Mouse (Mus musculus) limb, embryonic 12.5 days (tissue): Measurements from ENCODE around the gene Lurap1l. TPM values are rescaled to one million over a fixed set of nuclear protein-coding genes. Genes with fewer than 3 reads are reported as not detected.

Source experiments
- ATAC-seq: fragments of 200-750 bp; cut with Nextera tagmentation; 2 replicates; pipeline ENCODE4 v1.8.0; 2017; ENCODE audit warnings: low read depth, moderate TSS enrichment; ENCODE audit not compliant: insufficient number of reproducible peaks, insufficient read depth, low FRiP score, low TSS enrichment
- H3K27ac ChIP-seq: fragments of 300-500 bp; sonication (generic); 2 replicates; pipeline ENCODE4 v1.5.1; 2016; ENCODE audit warnings: mild to moderate bottlenecking, moderate library complexity
- H3K27me3 ChIP-seq: fragments of 300-500 bp; sonication (generic); 2 replicates; pipeline ENCODE4 v1.6.1; 2016; ENCODE audit warnings: mild to moderate bottlenecking, moderate library complexity
- H3K36me3 ChIP-seq: fragments of 300-500 bp; sonication (generic); 2 replicates; pipeline ENCODE4 v1.6.1; 2016; ENCODE audit warnings: mild to moderate bottlenecking, moderate library complexity
- H3K4me1 ChIP-seq: fragments of 300-500 bp; sonication (generic); replicated peaks from 2 replicates; pipeline ENCODE4 v1.6.1; 2016
- H3K4me2 ChIP-seq: fragments of 300-500 bp; sonication (generic); 2 replicates; pipeline ENCODE4 v1.6.1; 2016; ENCODE audit warnings: mild to moderate bottlenecking, moderate library complexity
- H3K4me3 ChIP-seq: fragments of 300-500 bp; sonication (generic); replicated peaks from 2 replicates; pipeline ENCODE4 v1.5.1; 2016; ENCODE audit warnings: mild to moderate bottlenecking
- H3K9ac ChIP-seq: fragments of 300-500 bp; sonication (generic); replicated peaks from 2 replicates; pipeline ENCODE4 v1.6.1; 2016; ENCODE audit warnings: mild to moderate bottlenecking, moderate library complexity
- H3K9me3 ChIP-seq: fragments of 300-500 bp; sonication (generic); 2 replicates; pipeline ENCODE4 v1.6.1; 2016; ENCODE audit warnings: mild to moderate bottlenecking, moderate library complexity
- WGBS: fragments of 180-500 bp; shearing (Covaris S2); methylation state at CpG from one replicate; pipeline ENCODE4 v1.1.7; 2016; 5-methylcytosine and 5-hydroxymethylcytosine counted together
- polyA plus RNA-seq: library from polyadenylated mRNA; unstranded; fragments of >200 nt; fragmentation: Nextera tagmentation; extraction: Ambion mirVana; gene quantifications from 2 replicates; pipeline ENCODE4 v1.2.1, GENCODE M21; 2016

Lurap1l gene
- 4.2 and 4.7 TPM in 2 replicates for polyA plus RNA-seq

DNA sequence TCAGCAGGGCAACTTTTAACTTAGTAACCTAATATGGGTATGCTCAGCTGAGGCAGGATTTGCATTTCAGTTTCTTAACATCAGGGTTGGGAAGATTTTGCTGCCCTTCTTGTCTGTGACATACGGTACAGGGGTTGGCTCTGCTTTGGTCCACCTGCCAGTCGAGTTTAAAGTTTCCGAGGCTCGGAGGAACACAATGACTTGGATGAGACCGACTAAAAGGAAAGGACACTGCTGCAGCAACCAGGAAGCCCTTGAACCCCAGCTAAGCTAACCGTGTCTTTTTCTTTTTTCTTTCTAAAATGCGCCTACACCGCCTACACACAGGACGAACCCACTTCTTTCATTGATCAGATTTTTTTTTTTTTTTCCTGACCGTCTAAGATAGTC lies at the start of gene Lurap1l:
Gene Lurap1l (plus strand): TSS at position 166 of the 390 bp plus-strand sequence.
- Histone ChIP-seq H3K27ac (peak within 1 kb of the TSS; percentile 75; the same call in 1 of the 2 replicates), H3K27me3 (no peaks in the 10 kb centered on the region), H3K4me2 (peak within 1 kb of the TSS; percentile 90), H3K36me3 (no peaks in the 10 kb centered on the region), H3K4me3 (peak within 1 kb of the TSS; percentile 66), H3K4me1 (no peaks in the 10 kb centered on the region; the same call in 1 of the 2 replicates), H3K9ac (peak within 1 kb of the TSS; percentile 67), H3K9me3 (no peaks in the 10 kb centered on the region)
- 1% methylated on average over 10 of the region's 10 CpGs for WGBS
- ATAC-seq: no peak

GRCm38 (mm10) chr4:80862962-80863361 lies 47.5 kb upstream of the Lurap1l start:
- H3K9me3 ChIP-seq: no peaks in the 10 kb centered on the region
- ATAC-seq: no peak
- no peak overlapping the region for H3K9ac ChIP-seq
- H3K4me1 ChIP-seq: no peaks in the 10 kb centered on the region
- H3K36me3 ChIP-seq: no peaks in the 10 kb centered on the region
- no peak overlapping the region for H3K27ac ChIP-seq
- 0 out of 2 replicates have a peak, but pooled peaks cover 5% of the 10 kb centered on the region for H3K27me3 ChIP-seq
- H3K4me2 ChIP-seq: no peak overlapping the region
- H3K4me3 ChIP-seq: no peak overlapping the region
- WGBS: 85% methylated on average over 9 of the region's 9 CpGs

DNA sequence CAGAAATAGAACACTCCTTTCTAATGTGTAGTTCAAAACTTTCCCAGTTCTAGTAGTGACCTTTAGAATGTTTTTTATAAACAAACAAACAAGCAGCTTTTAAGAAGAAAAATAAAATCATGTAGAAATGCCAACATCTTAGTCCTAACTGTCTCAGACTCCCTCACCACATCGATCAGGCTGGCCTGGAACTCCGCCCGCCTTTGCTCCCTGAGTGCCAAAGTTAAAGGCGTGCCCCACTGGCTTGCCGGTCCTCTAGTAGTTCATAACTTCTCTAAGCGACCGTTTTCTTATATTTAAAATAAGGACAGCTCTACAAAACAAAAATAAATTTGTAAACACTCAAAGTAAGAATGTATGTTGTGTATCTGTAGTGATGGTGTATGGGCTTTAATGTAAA lies 46.5 kb upstream of the Lurap1l start:
- H3K4me1 ChIP-seq: no peaks in the 10 kb centered on the region
- H3K4me2 ChIP-seq: no peak overlapping the region
- WGBS: 68% methylated on average over 7 of the region's 7 CpGs
- no peak for ATAC-seq
- no peaks in the 10 kb centered on the region for H3K36me3 ChIP-seq
- H3K27ac ChIP-seq: no peak overlapping the region
- no peaks in the 10 kb centered on the region for H3K9me3 ChIP-seq
- 0 out of 2 replicates have a peak, but pooled peaks cover 5% of the 10 kb centered on the region for H3K27me3 ChIP-seq
- no peak overlapping the region for H3K9ac ChIP-seq
- H3K4me3 ChIP-seq: no peak overlapping the region

DNA sequence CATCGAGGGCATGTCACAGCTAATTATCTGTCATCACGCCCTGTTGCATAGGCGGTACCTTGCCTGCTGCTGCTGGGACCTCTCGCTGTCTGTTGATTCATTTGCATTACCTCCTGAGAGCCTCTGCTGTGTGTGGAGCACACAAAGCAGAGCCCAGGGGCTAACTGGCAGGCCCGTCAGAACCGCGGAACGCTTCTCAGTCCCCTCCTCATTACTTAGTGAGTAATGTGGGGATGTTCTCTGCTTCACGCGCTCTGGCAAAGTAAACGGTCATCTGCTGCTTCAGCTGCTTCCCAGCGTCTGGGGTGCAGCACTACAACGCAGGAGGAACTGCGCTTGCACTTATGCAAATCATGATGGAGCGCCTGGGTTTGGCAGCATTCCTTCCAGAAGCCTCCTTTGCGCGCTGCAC lies 45.9 kb upstream of the Lurap1l start:
- Histone ChIP-seq H3K9me3 (no peaks in the 10 kb centered on the region), H3K9ac (peak overlapping the region; percentile 55), H3K4me3 (peak overlapping the region; percentile 38), H3K27me3 (0 out of 2 replicates have a peak, but pooled peaks cover 5% of the 10 kb centered on the region), H3K36me3 (no peaks in the 10 kb centered on the region), H3K4me1 (no peaks in the 10 kb centered on the region), H3K4me2 (peak overlapping the region; percentile 67), H3K27ac (no peak overlapping the region)
- no peak for ATAC-seq
- WGBS: under 1% methylated on average over 17 of the region's 17 CpGs

GRCm38 (mm10) chr4:80866065-80866464 lies 44.4 kb upstream of the Lurap1l start:
- H3K27me3 ChIP-seq: 0 out of 2 replicates have a peak, but pooled peaks cover 5% of the 10 kb centered on the region
- no peaks in the 10 kb centered on the region for H3K9me3 ChIP-seq
- 14% methylated on average over 5 of the region's 5 CpGs for WGBS
- ATAC-seq: no peak
- no peak overlapping the region for H3K4me2 ChIP-seq
- no peak overlapping the region for H3K9ac ChIP-seq
- H3K4me3 ChIP-seq: no peak overlapping the region
- H3K27ac ChIP-seq: no peak overlapping the region
- no peaks in the 10 kb centered on the region for H3K4me1 ChIP-seq
- no peaks in the 10 kb centered on the region for H3K36me3 ChIP-seq

DNA sequence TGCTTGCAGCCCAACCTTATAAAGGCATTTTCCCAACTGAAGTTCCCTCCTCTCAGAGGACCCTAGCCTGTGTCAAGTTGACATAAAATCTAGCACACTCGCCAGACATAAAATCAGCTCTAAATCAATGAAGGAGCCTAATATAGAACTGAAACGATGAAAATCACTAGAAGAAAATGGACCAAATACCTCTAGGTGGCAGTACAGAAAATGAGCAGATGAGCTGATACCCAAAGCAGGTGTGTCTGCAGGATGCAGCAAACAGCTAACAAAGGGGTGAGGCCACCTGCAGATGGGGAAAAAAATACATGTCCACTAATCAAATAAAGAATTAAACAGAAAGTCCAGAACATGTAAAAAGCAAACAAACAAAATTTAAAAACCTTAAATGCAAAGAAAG lies 40.8 kb upstream of the Lurap1l start:
- Histone ChIP-seq H3K27ac (no peak overlapping the region), H3K9ac (no peak overlapping the region), H3K4me1 (no peaks in the 10 kb centered on the region), H3K9me3 (no peaks in the 10 kb centered on the region), H3K4me2 (no peak overlapping the region), H3K36me3 (no peaks in the 10 kb centered on the region), H3K27me3 (0 out of 2 replicates have a peak, but pooled peaks cover 5% of the 10 kb centered on the region), H3K4me3 (no peak overlapping the region)
- ATAC-seq: no peak
- 51% methylated on average over 2 of the region's 2 CpGs for WGBS

DNA sequence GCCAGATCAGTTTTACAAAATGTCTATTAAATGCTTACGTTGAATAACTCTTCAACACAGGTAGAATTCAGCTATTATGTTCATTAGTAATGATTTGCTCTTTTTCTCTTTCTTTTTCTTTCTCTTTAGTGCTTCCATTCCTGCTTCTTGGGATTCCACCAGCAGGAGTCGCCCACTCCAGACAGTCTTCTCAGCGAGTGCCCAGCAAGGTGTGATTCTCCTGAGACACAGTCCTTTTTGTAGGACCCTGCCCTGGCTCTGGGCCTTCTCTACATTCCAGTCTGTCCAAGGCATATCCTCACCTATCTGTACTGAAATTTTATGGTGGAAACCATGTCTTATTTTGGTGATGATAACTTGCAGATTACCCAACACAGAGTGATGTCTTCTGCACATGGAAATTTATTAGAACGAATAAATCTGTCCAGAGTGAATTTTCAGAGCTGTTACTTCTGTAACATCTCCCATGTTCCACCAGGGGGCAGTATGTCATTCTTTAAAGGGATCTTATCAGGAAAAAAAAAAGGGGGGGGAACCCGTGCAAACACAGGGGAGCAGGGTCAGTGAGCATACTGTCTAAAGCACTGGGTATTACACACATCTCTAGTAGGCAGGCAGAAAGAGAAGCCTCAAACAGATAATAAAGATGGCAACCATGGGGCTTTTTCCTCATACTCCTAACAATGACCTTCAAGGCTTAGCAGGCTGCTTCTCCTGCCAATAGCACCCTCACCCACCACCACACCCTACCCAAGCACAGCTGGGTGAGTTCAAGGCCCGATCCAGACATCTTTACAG lies 37.4 kb upstream of the Lurap1l start:
- no peaks in the 10 kb centered on the region for H3K27me3 ChIP-seq
- no peak overlapping the region for H3K9ac ChIP-seq
- no peak overlapping the region for H3K27ac ChIP-seq
- H3K4me3 ChIP-seq: no peak overlapping the region
- no peaks in the 10 kb centered on the region for H3K9me3 ChIP-seq
- H3K36me3 ChIP-seq: no peaks in the 10 kb centered on the region
- ATAC-seq: no peak
- no peak overlapping the region for H3K4me2 ChIP-seq
- no peaks in the 10 kb centered on the region for H3K4me1 ChIP-seq
- 39% methylated on average over 6 of the region's 6 CpGs for WGBS

DNA sequence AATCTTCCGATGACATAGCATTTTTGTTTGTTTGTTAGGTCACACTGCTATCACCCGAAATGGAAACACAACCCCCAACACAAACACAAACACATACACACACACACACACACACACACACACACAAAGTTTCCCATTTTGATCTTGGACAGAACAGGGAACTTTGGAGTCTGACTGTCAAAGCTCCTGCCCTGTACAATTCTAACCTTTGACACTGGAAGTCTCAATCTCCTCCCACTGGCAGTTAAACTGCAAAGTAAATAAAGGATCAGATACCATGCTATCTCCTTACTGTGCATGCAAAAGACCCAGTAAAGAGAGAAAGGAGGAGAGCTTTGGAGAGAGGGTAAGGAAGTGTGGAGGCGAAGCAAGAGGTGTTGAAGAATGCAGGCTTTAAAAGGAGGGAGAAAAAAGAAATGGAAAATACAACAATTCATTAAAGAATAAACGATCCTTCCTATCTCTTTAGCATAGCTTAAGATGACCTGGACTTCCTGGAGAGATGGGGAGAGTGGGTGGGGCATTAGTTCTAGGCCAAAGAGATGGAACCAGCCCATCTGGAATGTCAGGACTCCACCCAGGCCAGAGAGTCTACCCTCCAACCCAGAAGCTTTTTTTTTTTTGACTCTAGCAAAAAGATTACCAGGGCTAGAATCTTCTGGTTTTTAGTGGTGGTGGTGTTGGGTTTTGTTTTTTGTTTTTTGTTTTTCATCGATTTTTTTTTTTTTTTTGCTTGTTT lies 36.2 kb upstream of the Lurap1l start:
- no peak overlapping the region for H3K27ac ChIP-seq
- no peak overlapping the region for H3K4me2 ChIP-seq
- H3K9ac ChIP-seq: no peak overlapping the region
- H3K36me3 ChIP-seq: no peaks in the 10 kb centered on the region
- H3K27me3 ChIP-seq: no peaks in the 10 kb centered on the region
- H3K9me3 ChIP-seq: no peaks in the 10 kb centered on the region
- ATAC-seq: no peak
- WGBS: 56% methylated on average over 5 of the region's 5 CpGs
- H3K4me3 ChIP-seq: no peak overlapping the region
- no peaks in the 10 kb centered on the region for H3K4me1 ChIP-seq

DNA sequence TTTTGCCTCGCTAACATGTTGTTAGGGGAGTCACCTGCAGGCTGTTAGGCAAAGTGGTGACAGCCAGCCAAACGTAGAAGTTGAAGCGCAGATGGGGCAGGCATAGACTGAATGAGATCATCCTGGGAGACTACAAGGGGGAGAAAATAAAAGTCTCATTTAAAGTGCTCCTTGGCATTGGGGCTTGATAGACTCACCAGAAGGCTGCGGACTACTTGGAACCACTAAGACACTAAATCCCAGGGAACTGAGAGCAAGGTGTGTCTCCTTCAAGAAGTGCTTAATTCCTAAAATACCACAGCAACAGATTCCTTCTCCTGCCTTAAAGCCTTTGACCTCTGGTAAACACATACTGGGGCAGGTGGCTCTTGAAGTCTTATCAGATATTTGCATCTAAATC lies 35.4 kb upstream of the Lurap1l start:
- Histone ChIP-seq H3K9me3 (no peaks in the 10 kb centered on the region), H3K4me1 (no peaks in the 10 kb centered on the region), H3K27ac (no peak overlapping the region), H3K4me3 (no peak overlapping the region), H3K9ac (no peak overlapping the region), H3K27me3 (no peaks in the 10 kb centered on the region), H3K36me3 (no peaks in the 10 kb centered on the region), H3K4me2 (no peak overlapping the region)
- ATAC-seq: no peak
- WGBS: 56% methylated on average over 4 of the region's 4 CpGs

DNA sequence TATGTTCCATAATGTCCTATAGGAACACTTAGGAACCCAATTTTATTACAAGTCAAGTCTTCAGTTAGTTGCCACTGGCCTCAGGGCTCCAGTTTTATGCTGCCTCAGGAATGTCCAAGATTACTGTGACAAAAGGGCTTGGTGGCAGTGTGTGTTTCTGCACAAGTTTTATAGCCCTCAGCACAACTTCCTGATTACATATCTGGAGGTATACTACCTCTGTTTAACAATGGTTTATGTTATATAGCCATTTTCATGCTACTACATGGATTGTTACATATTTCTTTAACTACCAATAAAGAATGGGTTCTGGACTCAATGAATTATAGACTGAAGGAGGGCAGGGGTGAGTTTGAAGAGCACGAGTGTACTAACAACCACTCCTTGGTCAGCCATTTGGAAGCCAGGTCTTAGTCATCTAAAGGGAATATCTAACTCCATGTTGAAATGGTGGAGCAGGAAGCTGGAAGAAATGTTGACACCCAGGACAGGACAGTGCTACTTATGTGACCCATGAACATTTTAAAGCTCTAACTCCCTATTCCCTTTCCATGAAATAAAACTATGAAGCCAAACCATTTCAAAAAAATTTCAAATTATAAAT lies 28.3 kb upstream of the Lurap1l start:
- Histone ChIP-seq H3K27me3 (no peaks in the 10 kb centered on the region), H3K4me3 (no peak overlapping the region), H3K9ac (no peak overlapping the region), H3K27ac (no peak overlapping the region), H3K4me1 (no peaks in the 10 kb centered on the region), H3K9me3 (no peaks in the 10 kb centered on the region), H3K4me2 (no peak overlapping the region), H3K36me3 (no peaks in the 10 kb centered on the region)
- WGBS: 56% methylated on average over 1 of the region's 1 CpGs
- ATAC-seq: no peak

- Histone ChIP-seq H3K27me3 (no peaks in the 10 kb centered on the region), H3K27ac (no peak overlapping the region), H3K36me3 (no peaks in the 10 kb centered on the region), H3K9ac (no peak overlapping the region), H3K4me2 (no peak overlapping the region), H3K9me3 (no peaks in the 10 kb centered on the region), H3K4me1 (no peaks in the 10 kb centered on the region), H3K4me3 (no peak overlapping the region)
- 76% methylated on average over 4 of the region's 4 CpGs for WGBS
- no peak for ATAC-seq
These were observed 23.8 kb upstream of the Lurap1l start for GRCm38 (mm10) chr4:80886631-80887030.
